Mouse (Mus musculus): ENCODE measurements at regions not wholly inside any gene's neighbourhood (a gene's known extent, or its start where the extent isn't known, plus 50 kb on each side); places are given as distances from the start of the nearest gene placed in this dataset.

DNA sequence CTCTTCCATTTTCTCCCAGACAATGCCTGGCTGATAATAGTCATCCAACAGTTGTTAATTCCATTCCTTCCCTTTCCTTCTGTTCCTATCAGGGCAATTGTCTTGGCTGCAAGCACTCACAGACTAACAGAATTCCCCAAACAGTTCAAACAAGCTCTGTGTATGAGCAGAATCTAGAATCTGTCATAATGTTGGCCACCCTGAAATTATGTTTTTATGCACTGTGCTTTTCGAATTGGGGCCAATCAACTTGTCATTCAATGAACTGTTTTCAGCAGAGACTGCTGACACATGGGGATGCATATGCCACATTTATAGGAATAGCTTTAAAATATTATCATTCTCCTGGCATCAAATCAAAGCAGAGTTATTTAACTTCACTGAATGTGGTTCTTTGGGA, 235.8 kb upstream of the Tmtc4 start:
- DNase-seq (ENCODE audit: low spot score in 2 of 2): no peak

DNA sequence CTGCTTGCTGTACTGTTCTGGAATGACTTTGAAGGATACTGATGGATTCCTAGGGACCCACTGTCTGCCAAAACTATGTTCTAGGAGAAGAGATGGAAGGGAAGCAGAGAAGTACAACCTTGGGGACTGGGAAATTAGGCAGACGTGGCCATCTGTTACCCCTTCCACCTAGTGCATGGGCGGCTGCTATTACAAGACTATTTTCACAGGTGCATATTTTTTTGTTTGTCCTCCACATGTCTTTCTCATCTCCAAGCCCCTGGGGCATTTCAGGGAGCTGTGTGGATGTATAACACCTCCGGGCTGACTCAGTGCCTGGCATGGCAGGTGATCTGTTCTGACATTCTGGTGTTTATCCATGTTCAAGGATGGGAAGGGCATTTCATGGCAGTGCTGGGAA, 226.4 kb upstream of the Tmtc4 start:
- DNase-seq (ENCODE audit: low spot score in 2 of 2): no peak

DNA sequence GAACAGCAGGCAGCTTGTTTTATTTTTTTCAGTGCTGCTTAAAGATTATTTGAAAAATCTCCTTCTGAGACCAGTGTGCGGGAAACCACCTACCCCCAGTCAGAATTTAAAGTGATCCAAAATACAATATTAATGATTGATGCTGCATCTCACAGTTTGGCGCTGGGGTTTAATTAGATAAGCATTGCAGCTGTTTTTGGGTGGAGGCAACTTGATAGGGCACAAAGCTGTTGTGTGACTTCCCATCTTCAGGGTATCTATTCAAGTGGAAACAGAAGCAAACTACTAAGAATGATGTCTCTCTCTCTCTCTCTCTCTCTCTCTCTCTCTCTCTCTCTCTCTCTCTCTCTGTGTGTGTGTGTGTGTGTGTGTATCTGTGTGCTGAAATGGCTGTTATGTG, 219.0 kb upstream of the Tmtc4 start:
- no peak for DNase-seq (ENCODE audit: low spot score in 2 of 2)

DNA sequence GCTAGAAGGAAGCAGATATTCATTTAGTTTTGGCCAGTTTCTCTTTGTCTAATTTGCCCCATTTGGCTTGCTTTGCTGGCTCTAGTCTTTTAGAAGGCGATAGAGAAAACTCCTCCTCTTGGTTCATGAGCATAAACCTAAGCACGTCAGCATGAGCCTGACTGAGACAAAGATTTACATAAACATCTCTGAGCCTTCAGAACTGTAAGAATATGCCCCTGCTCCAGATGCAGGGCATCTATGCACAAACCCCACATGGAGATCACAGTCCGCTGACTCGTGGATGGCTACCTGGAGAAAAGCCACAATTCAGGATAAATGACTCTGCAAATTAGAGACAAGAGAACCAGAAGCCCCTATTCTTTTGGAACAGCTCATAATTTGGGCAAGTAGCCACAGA, 218.5 kb upstream of the Tmtc4 start:
- no peak for DNase-seq (ENCODE audit: low spot score in 2 of 2)

DNA sequence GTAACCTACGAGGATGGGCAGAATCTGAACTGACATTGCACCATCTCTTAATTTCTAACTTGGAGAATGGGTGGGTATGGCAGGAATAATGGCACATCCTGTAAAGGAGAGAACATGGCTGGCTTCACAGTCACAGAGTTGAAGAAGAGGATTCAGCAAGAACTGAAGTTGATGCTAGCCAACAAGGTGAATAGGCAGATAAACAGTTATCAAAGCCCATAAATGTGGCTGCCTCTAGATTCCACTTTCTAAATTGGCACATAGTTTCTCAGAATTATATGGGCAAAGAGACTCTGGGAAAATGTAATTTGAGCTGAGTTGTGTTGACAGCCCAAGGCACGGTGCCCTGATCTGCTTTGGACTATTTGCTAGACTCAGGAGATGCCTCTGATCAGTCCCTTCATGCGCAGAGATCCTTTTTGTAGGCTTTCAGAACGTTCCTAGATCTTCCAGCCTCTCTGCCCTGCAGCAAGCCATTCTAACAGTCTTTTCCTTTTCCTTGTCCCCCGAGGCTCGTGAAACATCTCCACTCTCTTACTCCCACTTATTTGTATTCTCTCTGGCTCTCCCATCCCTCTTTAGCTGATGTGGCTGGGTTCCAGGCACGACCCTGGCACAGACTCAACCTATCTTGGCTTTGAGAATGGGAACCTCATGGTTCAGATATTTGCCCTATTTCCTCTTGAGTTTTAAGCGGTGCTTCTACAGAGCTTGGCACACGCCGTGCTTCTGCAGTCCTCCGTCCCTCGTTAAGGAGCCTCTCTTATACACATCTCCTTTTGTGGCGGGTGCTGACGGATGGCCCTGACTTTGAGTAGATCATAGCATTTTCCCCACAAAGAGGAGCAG, 217.8 kb upstream of the Tmtc4 start:
- DNase-seq (ENCODE audit: low spot score in 2 of 2): peak; percentile 4 to 19

DNA sequence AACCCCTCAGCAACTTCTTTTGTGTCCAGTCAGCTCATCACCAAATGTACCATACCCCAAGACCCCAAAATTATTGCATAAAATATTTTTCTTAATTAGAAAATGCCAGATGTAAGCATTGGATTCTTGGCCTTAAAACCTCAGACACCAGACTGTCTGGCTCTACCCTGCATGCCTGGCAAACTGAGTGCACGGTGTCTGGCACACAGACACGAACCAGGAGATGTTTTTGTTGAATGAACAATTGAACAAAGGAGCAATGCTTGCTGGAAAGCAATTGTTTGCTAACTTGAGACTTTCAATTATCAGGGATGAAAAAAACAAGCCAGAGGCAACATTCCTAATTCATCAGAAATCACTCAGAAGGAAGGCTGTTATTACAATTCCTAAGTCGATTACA, 215.3 kb upstream of the Tmtc4 start:
- no peak for DNase-seq (ENCODE audit: low spot score in 2 of 2)

DNA sequence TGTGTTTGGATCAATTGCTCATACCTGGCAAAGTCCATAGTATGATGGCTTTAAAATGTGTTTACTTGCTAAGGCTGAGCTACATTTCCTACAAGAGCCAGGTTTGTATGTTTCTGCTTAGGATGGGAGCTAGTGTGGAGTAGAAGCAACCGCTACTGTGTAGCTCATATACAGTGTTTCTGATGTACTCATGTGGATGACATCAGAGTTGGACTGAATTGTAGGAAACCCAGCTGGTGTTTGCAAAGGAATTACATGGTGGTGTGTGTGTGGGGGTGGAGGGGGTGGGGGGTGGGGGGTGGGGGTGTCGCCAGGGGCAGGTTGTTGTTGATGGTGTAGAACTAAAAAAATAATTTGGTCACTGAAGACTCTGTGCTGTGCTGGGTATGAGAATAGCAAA, 208.7 kb upstream of the Tmtc4 start:
- no peak for DNase-seq (ENCODE audit: low spot score in 2 of 2)

DNA sequence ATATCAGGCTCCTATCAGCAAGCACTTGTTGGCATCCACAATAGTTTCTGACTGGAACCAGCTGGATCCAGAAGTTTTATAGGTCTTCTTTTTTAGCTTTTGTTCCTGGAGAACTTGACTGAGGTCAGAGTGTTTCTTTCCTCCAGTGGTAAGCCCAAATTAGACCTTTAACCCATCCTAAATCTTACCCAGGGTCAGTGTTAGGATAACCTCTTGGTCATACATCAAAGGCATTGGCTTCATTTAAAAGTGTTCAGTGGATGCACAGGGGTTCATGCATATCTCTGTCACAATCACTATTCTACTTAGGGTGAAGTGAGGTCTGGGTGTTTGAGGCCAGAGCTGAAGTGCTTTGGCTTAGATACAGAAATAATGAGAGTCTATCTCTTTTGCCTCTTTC, 206.9 kb upstream of the Tmtc4 start:
- DNase-seq (ENCODE audit: low spot score in 2 of 2): no peak

DNA sequence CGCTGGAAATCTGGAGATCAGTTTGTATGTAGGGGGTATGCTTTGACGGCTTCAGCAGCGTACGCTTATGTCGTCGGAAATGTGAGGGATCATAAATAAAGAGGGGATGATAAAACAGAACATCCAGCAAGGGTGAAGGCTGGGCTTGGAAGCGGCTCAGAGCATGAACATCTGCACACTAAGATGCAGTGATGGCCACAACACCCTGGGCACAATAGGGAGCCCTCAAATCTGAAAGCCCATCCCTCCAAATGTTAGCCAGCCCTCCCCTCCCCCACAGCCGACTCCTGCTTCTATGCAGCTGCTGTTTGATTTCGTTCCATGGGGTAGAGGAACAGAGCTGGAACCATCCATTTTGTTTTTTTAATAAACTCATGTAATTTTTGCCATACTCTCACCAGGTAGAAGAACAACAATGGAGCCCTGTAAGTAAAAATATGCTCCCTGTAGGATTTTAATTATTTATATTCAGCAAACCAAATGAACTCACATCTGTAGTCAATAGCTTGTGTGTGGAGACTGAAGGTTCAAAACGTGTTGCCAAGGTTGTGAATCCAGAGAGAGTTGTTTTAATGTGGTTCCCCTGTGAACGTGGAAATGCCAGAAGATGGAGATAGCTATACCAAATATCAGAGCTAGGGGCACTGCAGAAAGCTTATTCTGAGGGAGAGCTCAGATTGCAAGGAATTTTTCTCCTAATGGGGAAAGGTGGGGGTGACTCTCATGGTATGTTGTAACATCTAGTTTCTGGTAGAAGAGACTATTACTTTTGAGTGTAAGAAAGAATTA, 203.6 kb upstream of the Tmtc4 start:
- DNase-seq (ENCODE audit: low spot score in 2 of 2): no peak

DNA sequence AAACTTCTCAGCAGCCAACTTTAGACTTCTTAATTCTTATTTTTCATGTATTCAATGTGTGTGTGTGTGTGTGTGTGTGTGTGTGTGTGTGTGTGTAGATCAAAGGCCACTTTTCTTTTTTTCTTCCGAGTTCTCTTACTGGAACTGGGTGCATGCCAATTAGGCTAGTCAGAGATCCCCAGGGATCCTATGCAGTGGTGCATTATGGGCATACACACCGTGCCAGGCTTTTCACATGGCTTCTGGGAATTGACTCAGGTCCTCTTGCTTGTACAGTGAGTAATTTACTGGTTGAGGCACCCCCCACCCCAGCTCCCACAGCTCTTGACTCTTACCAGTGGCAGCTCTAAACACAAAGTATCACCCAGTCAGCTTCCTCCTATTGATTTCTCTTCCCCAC, 189.3 kb upstream of the Tmtc4 start:
- no peak for DNase-seq (ENCODE audit: low spot score in 2 of 2)

DNA sequence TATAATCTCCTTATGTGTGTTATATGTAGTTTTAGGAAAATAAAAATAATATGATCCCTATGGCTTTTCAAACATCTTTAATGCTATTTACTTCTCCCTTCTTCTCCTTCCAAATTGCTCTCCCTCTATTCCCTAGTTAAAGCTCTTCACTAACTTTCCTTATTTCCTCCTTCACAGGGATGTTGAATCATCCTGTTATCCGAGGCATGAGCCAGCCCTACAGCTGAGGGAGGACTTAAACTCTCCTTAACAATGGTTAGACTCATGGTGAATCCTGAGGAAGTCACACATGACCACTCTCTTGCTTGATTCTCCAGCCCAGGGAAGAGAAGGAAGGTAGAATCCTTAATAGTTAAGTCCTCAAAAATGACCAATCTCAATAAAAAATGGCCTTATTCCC, 188.0 kb upstream of the Tmtc4 start:
- DNase-seq (ENCODE audit: low spot score in 2 of 2): no peak

DNA sequence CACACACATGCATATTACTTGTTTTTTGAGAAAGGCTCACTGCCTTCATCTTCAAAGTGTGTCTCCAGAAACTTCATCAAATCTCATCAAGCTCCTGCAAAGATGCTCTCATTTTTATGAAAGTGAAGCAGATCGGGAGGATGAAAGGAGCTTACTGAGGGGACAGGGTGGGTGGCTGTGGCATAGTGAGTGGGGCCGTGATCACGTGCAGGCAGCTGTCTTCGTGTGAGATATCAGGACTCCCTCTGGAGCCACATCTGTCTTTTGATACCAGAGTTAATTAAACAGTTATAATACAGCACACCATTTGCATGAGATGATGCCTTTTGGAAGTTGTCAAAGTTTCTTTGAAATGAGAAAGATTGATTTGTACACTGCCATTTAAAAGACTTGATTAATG, 180.0 kb upstream of the Tmtc4 start:
- DNase-seq (ENCODE audit: low spot score in 2 of 2): no peak

DNA sequence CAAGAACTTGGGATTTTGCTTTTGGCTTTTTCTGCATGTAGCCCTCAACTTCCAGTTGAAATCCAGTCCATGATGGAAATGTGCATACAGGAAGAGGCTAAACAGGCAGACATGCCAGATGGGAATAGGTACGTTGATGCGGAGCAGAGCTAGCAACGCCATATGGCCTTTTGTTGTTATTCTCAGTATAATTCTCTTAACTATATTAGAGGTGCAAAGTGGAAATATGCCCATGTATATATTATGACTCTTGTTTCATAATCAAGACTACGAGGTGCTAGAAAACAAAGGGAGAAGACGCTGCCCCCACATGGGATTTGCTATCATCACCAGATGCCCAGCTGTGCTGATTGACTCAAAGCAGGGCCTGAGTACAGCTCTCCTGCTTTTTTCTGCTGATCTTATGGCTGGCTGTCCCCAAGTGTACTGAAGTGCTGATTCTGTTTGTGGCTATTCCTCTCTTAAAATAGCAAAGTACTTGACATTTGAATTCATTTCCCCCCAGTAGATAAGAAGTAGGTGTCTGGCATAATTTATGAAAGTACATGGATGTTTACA, 159.7 kb upstream of the Tmtc4 start:
- no peak for DNase-seq (ENCODE audit: low spot score in 2 of 2)

DNA sequence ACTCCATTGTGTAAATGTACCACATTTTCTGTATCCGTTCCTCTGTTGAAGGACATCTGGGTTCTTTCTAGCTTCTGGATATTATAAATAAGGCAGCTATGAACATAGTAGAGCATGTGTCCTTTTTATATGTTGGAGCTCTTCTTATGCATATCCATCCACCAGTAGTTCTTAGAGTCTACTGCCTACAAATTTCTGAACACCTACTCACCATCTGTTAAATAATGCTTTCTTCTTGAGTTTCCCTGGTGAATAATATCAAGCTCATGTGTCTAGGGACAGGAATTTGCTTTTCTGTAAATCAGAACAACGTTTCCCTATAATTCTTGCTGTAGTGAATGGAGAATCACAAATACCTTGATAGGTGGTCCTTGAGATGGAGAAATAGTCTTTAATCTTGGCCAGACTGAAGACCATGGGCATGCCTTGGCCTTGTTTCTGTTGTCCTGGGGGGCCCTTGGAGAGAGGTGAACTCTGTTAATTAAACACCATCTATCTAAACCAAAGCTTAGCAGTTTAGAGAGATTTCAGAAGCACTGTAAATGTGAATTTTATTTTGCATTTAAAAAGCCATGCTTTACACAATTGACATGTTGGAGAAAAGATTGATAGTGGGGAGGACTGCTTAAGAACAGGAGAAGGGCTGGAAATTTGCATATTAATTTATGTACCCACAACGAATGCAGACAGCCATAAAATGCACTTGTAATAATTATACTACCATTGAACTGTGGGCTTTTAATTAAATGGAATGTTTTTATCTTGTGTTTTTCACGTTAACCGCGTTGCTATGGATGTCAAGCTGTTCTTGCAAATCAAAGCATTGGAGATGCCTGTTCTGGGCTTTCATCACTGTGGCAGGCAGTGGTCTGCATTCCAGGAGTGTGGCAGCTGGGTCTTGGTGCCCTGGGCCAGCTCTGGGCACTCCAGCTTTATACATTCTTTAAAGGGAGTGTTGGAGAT, 155.2 kb upstream of the Tmtc4 start:
- DNase-seq (ENCODE audit: low spot score in 2 of 2): no peak

DNA sequence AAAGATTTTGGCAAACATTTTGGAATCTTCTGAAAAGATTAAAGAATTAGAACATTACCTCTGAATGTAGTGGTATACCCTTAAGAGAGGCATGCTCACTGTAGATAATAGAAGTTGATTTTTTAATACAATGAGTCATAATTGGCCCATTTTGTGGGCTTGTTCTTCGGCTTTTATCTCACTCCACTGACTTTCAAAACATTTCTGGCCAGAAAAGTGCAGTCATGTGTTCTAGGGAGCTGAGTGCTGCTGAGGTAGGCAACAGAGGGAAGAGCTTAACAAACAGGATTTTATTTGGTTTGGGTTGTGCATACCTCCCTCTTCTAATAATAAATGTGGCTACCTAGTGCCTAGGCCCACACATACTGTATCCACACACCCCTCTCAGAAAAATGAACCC, 150.1 kb upstream of the Tmtc4 start:
- no peak for DNase-seq (ENCODE audit: low spot score in 2 of 2)

DNA sequence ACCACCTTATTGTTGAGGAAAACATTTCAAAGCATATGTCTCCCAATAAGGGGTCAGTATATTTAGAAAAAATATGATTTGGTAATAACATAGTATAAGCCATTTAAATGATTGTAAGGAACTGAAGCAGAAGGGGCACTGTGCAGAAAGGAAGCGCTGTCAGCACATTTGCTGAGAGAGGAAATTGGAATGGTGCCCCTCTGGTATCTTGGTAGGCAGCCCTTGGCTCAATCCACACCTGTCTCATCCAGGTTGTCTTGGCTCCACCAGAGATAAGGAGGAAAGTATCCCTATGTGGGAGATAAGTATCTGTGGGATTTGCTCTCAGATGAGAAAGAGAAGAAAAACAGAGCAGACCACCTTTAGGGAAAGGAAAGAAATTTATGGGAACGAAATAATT, 136.5 kb upstream of the Tmtc4 start:
- DNase-seq (ENCODE audit: low spot score in 2 of 2): no peak

DNA sequence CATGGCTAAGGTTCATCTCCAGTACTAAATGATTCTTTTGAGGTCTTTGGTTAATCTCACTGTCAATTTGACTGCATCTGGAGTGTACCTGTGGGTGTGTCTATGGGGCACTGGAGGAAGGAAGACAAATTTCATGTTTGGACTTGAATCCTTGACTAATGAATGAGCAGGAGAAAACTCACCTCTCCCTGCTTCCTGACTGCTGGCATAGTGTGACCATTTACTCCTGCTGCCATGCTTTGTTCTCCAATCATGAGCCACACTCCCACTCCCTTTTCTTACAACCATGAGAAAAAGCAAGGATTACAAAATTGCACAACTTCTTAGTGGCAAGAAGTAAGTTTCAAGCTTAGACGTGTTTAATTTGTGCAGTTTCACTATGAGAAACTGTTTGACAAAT, 132.5 kb upstream of the Tmtc4 start:
- no peak for DNase-seq (ENCODE audit: low spot score in 2 of 2)

DNA sequence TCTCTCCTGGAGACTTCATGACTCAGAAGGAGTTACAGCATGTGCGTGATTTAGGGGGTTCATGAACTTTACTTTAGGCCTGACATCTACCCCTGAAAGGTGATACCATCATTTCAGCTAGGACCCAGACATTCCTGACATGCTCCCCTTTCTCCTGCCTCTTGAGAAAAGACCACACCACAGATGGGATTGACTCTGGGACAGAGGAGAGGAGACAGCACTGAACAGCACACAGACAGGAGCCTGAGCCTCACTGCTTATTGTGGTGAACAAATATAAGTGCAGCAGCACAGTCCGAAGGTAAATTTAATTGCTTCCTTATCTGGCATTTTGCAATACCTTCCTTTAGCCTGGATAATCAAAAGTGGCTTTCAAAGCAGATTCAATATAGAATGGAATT, 126.7 kb upstream of the Tmtc4 start:
- no peak for DNase-seq (ENCODE audit: low spot score in 2 of 2)

DNA sequence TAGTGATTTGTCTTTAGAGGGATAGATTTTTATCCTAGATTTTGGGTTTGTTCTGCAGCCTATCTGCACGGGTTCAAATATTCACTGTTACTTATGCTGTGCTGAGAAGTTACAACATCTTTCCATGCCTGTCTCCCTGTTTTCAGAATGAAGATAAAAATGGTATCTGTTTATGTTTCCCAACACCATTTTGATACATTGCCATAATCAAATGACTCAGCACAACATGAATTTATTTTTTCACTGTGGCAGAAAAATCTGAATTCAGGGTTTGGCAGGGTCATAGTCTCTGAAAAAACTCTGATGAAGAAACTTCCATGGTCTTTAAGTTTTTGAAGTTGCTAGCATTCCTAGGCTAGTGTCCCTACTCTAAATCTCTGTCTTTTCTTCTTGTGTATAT, 116.5 kb upstream of the Tmtc4 start:
- DNase-seq (ENCODE audit: low spot score in 2 of 2): no peak

DNA sequence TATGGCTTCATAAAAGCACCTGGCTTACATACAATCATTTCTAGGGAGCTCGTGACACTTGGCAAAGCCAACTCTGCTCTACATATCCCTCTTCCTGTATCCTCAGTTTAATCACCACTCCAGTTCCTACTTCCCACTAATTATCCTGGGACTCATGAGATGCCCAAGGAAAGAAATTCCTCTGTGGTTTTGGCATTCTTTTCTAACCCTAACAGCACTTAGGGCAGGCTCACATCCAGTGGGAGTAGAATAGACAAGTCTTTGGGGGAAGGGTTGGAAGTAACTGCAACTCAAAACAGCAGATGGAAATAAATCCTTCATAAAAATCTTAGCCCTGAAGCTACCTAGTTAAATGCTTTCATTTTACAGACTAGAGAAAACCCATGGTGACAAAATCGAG, 112.3 kb upstream of the Tmtc4 start:
- DNase-seq (ENCODE audit: low spot score in 2 of 2): no peak

DNA sequence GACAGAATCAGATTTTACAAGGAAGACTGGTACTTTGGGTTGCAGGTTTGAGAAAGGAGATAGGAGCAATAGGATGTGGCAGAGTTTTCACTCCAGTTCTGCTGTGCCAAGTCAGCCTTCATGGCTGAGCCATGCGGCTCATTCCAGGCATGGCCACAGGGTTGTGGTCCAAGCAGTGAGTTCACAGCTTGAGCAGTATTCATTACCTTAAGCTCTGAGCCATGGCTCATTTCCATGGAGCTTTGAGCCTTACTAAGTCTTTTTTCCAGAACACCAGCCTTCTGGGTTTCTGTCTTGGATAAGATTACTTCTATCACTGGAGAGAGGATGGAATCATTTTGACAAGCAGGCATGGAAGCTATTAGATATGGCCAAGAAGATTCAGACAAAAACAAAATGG, 98.2 kb upstream of the Tmtc4 start:
- DNase-seq (ENCODE audit: low spot score in 2 of 2): no peak

All from heart, adult 9 months (tissue).